Mouse (Mus musculus) megakaryocyte, embryonic 14.5 days (primary cell): ENCODE measurements at regions not wholly inside any gene's neighbourhood (a gene's known extent, or its start where the extent isn't known, plus 50 kb on each side); places are given as distances from the start of the nearest gene placed in this dataset.

Source experiments
- H3K27me3 ChIP-seq: replicated peaks from 2 replicates; pipeline ENCODE3; 2012; ENCODE audit warnings: inconsistent platforms
- H3K36me3 ChIP-seq: replicated peaks from 2 replicates; pipeline ENCODE3; 2012; ENCODE audit warnings: low read length, inconsistent platforms, mixed read lengths
- H3K4me1 ChIP-seq: 2 replicates; pipeline ENCODE4 v1.6.1; 2012; ENCODE audit warnings: inconsistent platforms
- H3K4me3 ChIP-seq: replicated peaks from 2 replicates; pipeline ENCODE3; 2012; ENCODE audit warnings: moderate library complexity, mild to moderate bottlenecking, inconsistent platforms
- H3K9me3 ChIP-seq: 2 replicates; pipeline ENCODE4 v1.6.1; 2012; ENCODE audit warnings: inconsistent platforms
- FLI1 ChIP-seq: IDR thresholded peaks from 2 replicates; pipeline ENCODE4 v1.6.1; 2012; ENCODE audit warnings: low read length, inconsistent platforms, mixed read lengths
- GATA1 ChIP-seq: IDR thresholded peaks from 3 replicates; pipeline ENCODE4 v1.6.1; 2012; ENCODE audit warnings: mixed read lengths, low read length, inconsistent platforms, borderline replicate concordance

DNA sequence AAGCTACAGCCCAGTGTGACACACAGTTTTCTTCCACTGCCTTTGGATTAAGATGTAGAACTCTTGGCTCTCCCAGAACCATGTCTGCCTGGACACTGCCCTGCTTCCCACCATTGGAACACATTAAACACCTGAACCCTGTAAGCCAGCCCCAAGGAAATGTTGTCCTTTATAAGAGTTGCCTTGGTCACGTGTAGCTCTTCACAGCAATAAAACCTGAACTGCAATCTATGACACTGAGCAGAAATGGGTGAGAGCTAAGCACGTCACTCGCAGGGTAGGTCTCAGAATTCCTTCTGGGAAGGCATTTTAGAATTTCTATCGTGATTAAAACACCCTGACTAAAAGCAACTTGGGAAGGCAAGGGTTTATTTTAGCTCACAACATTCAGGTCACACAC is 92.4 kb upstream of the Lrig1 start:
- no peak for TF ChIP-seq GATA1
- Histone ChIP-seq H3K4me3 (no peak overlapping the region), H3K27me3 (peaks cover 12% of the 10 kb centered on the region), H3K4me1 (no peaks in the 10 kb centered on the region), H3K36me3 (no peaks in the 10 kb centered on the region), H3K9me3 (peaks cover 10% of the 10 kb centered on the region)

DNA sequence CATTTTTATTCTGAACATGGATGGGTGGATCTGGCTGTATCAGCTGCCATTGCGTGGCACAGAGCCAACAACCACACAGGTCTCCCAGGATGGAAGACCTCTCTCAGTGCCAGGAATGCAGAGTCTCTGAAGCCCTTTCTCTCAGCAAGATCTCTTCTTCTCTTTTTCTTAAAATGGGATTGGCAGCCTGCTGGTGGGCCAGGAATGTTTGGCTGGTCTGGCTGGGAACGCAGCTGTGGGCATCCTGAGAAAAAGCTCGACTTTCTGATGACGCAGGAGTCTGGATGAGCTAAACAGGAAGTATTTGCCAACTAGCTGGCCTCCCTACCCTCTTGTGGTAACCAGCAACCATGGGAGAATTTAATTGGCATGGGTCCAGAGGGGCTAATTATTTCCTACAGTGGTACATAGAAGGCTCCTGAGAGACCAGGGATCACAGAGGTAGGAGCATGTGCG is 89.4 kb upstream of the Lrig1 start:
- peaks cover 20% of the 10 kb centered on the region for H3K27me3 ChIP-seq
- TF ChIP-seq GATA1 (no peak), FLI1 (no peak)
- H3K4me3 ChIP-seq = no peak overlapping the region
- no peaks in the 10 kb centered on the region for H3K4me1 ChIP-seq
- no peaks in the 10 kb centered on the region for H3K36me3 ChIP-seq
- no peaks in the 10 kb centered on the region for H3K9me3 ChIP-seq

DNA sequence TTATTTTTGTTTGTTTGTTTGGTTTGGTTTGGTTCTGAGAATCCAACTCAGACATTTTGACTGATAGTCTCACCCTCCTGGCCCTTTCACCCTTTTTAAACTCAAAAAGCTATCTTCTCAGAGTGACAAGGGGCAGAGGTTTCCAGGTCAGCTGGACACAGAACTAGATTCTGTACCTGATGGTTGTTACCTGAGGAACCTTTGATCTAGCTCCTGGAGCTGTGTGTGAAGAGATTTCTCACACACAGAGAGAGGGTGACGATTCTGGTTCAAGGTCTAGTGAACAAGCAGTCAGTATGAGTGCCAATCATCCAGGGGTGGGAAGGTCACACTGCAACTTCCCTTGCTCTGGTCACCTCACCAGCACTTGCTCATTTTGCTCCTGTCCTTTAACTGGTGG is 83.5 kb upstream of the Lrig1 start:
- H3K36me3 ChIP-seq = no peaks in the 10 kb centered on the region
- no peak overlapping the region for H3K4me3 ChIP-seq
- H3K4me1 ChIP-seq = no peaks in the 10 kb centered on the region
- peaks cover 28% of the 10 kb centered on the region for H3K27me3 ChIP-seq
- H3K9me3 ChIP-seq = no peaks in the 10 kb centered on the region
- TF ChIP-seq FLI1 = no peak
- no peak for TF ChIP-seq GATA1

DNA sequence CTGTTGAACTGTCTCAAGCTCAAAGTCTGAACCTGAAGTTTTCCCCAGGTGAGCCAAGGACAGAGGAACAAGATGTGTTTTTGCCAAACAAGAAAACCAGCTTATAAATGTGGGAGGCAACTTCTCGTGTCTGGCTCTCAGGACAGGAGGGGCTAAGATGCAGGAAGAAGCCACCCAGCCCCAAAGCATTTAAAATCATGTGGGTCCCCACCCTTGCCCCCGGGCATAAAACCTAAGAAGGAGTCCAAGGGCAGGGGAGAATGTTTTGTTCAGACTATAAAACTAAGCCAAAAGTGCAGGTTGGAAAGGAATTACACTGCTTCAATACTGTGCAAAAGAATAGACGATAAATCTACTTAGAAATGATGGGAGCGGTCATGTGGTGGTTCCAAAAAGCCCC is 80.7 kb upstream of the Lrig1 start:
- Histone ChIP-seq H3K9me3 (no peaks in the 10 kb centered on the region), H3K4me3 (no peak overlapping the region), H3K4me1 (no peaks in the 10 kb centered on the region), H3K27me3 (peaks cover 34% of the 10 kb centered on the region), H3K36me3 (no peaks in the 10 kb centered on the region)
- TF ChIP-seq GATA1 (no peak), FLI1 (no peak)

DNA sequence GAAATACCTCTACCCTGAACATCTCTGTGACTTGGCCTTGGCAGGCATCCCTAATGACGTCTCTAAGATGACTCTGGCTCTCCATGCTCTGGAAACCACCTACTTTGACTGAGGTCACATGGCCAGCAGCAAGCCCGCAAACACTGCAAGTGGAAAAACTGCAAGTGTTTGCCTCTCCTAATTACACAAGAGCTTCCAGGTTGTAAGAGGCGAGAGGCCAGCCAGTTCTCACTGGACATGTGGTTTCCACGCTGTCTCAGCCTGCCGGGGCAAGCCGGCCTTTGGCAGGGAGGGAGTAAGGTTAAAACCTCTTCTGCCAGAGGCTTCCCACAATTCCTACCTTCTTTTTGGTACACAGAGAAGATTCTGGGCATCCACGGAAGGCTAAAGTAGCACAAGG is 79.9 kb upstream of the Lrig1 start:
- Histone ChIP-seq H3K4me1 (no peaks in the 10 kb centered on the region), H3K9me3 (peaks cover under 1% of the 10 kb centered on the region), H3K27me3 (peaks cover 36% of the 10 kb centered on the region), H3K36me3 (no peaks in the 10 kb centered on the region), H3K4me3 (no peak overlapping the region)
- TF ChIP-seq FLI1 (no peak), GATA1 (no peak)

DNA sequence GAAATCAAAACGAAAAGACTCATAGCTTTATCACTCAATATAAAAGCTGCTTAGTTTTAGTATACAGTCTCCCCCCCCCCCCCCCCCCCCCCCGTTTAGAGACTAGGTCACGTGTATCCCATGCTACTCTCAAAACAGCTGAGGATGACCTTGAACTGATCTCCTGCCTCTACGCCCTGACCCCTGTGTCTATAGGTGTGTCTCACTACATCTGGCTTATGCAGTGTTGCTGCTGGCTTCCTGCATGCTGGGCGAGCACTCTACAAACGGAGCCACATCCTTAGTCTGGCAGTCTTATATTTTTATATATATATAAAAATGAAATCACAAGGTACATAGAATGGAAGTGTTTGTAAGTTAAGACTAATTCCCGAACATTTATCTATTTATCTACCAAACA is 79.3 kb upstream of the Lrig1 start:
- H3K4me3 ChIP-seq = no peak overlapping the region
- TF ChIP-seq FLI1 (no peak), GATA1 (no peak)
- peaks cover 42% of the 10 kb centered on the region for H3K27me3 ChIP-seq
- H3K9me3 ChIP-seq = peaks cover 7% of the 10 kb centered on the region
- no peaks in the 10 kb centered on the region for H3K4me1 ChIP-seq
- no peaks in the 10 kb centered on the region for H3K36me3 ChIP-seq

DNA sequence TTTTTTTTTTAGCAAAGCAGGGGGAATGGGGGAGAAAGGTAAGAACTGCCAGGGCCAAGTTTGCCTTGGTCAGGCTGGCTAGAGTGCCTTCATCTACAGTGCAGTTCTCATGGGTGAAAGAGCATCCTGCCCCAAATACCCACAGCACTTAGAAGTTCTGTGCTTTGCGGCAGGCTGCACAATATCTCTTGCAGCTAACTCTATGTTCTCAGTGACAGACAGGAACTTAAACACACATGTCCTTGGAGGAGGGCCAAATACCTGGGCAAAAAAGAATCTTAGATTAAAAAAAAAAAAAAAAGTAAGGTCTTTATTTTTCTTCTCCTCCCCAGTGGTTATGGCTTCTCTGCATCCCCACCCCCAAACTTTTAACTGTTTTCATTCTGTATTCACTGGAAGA is 78.8 kb upstream of the Lrig1 start:
- no peaks in the 10 kb centered on the region for H3K36me3 ChIP-seq
- peaks cover 44% of the 10 kb centered on the region for H3K27me3 ChIP-seq
- TF ChIP-seq GATA1 = no peak
- TF ChIP-seq FLI1 = no peak
- H3K4me3 ChIP-seq = no peak overlapping the region
- peaks cover 11% of the 10 kb centered on the region for H3K9me3 ChIP-seq
- H3K4me1 ChIP-seq = no peaks in the 10 kb centered on the region

DNA sequence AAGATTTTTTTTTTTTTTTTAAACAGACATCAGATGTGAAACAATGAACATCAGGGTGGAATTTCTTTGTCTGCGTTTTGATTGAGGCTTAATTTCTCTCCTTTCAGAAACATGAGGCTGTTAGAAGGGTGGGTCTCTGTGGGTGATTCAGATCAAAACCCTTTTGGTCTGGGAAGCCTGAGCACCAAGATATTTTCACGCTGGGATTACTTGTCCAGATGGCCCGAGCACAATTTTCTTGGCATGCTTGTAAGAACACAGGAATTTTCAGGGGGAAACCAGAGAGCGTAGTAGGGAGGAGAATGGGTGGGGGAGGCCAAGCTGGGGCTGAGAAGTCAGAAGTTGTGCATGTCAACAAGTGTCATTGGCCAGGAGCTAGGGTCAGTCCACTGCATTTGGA is 76.6 kb upstream of the Lrig1 start:
- Histone ChIP-seq H3K4me3 (no peak overlapping the region), H3K4me1 (no peaks in the 10 kb centered on the region), H3K36me3 (no peaks in the 10 kb centered on the region), H3K27me3 (peaks cover 58% of the 10 kb centered on the region), H3K9me3 (peaks cover 15% of the 10 kb centered on the region)
- no peak for TF ChIP-seq GATA1
- TF ChIP-seq FLI1 = no peak

DNA sequence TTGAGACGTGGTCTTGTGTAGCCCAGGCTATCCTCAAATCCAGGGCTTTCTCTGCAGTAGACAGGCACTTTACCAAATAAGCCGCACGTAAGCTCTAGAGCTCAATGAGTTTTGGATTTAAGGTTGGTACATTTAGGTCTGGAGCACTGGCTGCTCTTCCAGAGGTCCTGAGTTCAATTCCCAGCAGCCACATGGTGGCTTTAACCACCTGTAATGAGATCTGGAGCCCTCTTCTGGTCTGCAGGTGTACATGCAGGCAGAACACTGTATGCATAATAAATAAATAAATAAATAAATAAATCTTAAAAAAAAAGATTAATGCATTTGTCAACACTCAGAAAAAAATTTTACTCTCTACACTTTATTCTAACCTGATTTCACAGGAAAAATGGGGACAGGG is 74.9 kb upstream of the Lrig1 start:
- TF ChIP-seq GATA1 = no peak
- TF ChIP-seq FLI1 = no peak
- Histone ChIP-seq H3K4me1 (no peaks in the 10 kb centered on the region), H3K4me3 (no peak overlapping the region), H3K27me3 (peaks cover 64% of the 10 kb centered on the region), H3K9me3 (peaks cover 15% of the 10 kb centered on the region), H3K36me3 (no peaks in the 10 kb centered on the region)

DNA sequence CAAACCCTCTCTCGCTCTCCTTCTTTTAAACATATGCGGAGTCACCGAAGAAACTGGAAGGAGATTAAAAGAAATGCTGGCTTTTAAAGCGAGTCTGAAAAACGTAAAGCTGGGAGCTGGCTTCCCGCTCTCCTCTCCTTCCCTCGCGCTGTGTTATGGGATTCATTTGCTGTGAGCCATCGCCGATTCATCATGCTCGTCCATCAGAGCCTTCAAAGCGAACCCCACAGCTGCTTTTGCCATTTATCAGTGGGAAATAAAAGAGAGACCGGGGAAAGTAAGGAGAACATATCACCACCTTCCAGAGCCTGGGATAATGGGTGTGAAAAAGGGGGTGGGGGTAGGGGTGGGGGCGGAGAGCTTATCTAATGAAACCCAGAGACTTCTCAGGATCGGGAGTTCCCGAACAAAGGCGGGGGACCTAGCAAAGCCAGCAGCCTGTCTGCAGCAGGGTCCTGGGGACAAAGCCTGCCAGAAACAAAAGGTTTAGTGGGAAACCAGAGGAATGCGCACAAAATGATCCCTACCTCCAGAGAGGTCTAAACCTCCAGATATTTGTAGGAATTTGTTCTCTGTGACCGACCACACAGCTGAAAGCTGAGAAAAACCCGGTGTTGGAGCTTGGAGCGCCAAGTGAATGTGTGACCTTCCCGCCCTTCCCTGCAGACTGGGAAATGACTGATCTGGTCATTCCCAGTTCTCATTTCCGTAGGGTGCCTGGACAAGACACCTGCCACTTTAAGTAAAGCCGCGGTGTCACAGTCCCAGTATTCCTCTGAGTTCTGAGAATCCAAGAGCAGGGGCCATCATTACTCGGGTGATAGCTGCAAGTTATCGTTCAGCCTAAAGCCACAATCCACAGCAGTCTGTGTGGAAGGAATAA is 73.9 kb upstream of the Lrig1 start:
- H3K36me3 ChIP-seq = no peaks in the 10 kb centered on the region
- H3K4me3 ChIP-seq = no peak overlapping the region
- no peak for TF ChIP-seq FLI1
- peaks cover 15% of the 10 kb centered on the region for H3K9me3 ChIP-seq
- H3K27me3 ChIP-seq = peaks cover 71% of the 10 kb centered on the region
- H3K4me1 ChIP-seq = no peaks in the 10 kb centered on the region
